ENCODE assay signal across 9 mouse cellular contexts in genomic region chr14:62940383-62941074, GRCm38 (mm10). TPM values are rescaled to one million over a fixed set of nuclear protein-coding genes. Genes with fewer than 3 reads are reported as not detected.
DNase-seq lines count a peak whose midpoint lies in the region; ATAC-seq lines count a peak whose summit lies in the region.
"Had no signal": no experiment of that assay in that cellular context is flagged by ENCODE, and none has a peak within 500 bp of the region (broad histone marks: within the 10 kb centered on the region; RNA-seq: fewer than 3 reads in every experiment).

No protein-coding gene starts in this region.

- no peaks in the 10 kb centered on the region for H3K4me1 ChIP-seq in intestine, embryonic 15.5 days (replicated peaks)
- H3K4me1 ChIP-seq: hindbrain, embryonic 15.5 days had no signal

- H3K27me3 ChIP-seq in intestine, embryonic 15.5 days (replicated peaks) = no peaks in the 10 kb centered on the region
- H3K27me3 ChIP-seq: hindbrain, embryonic 15.5 days had no signal

- no peak overlapping the region for H3K4me3 ChIP-seq in intestine, embryonic 15.5 days (replicated peaks)
- H3K4me3 ChIP-seq: hindbrain, embryonic 15.5 days had no signal

- WGBS in intestine, embryonic 15.5 days = 59% methylated on average over 14 of the region's 14 CpGs

- peak; percentile 82 for ATAC-seq in megakaryocyte-erythroid progenitor cell, adult 5-6 weeks (replicated peaks; ENCODE audit: low FRiP score, low TSS enrichment, poor library complexity, severe bottlenecking)
- ATAC-seq in cerebellum, adult (ENCODE audit: insufficient number of reproducible peaks, low FRiP score, low TSS enrichment) = no peak
- ATAC-seq in intestine, embryonic 15.5 days = no peak

- no peak overlapping the region; the same call in 1 of the 2 replicates for H3K27ac ChIP-seq in intestine, embryonic 15.5 days
- H3K27ac ChIP-seq: hindbrain, embryonic 15.5 days had no signal

- intact Hi-C loops in left cerebral cortex, postnatal 25 days (cut with DNase I) = no loop called here
- intact Hi-C loops in left cerebral cortex, postnatal 36 days (cut with DNase I) = no loop called here

- no peaks in the 10 kb centered on the region for H3K9me3 ChIP-seq in intestine, embryonic 15.5 days
- H3K9me3 ChIP-seq: hindbrain, embryonic 15.5 days had no signal

- H3K36me3 ChIP-seq in intestine, embryonic 15.5 days = no peaks in the 10 kb centered on the region; the same call in 1 of the 2 replicates

- no peak overlapping the region for H3K4me2 ChIP-seq in intestine, embryonic 15.5 days (replicated peaks)
- H3K4me2 ChIP-seq: hindbrain, embryonic 15.5 days had no signal

- peak; percentile 14 to 28 for DNase-seq in left cerebral cortex, postnatal 25 days (ENCODE audit: low spot score in 2 of 2)
- no peak for DNase-seq in left cerebral cortex, postnatal 36 days (ENCODE audit: low spot score in 2 of 2)
- DNase-seq in adrenal gland, postnatal 25 days = peak; percentile 77
- DNase-seq in induced T-regulatory cell, adult 2 months (ENCODE audit: low read depth) = peak; percentile 95
- peak; percentile 67 for DNase-seq in thymus, postnatal 4 days

- H3K9ac ChIP-seq in intestine, embryonic 15.5 days = no peak overlapping the region
- H3K9ac ChIP-seq: hindbrain, embryonic 15.5 days had no signal

RNA-seq across cellular contexts. Expression of gene Defb48, which starts 43.8 kb away (rescaled TPM):
- not detected for total RNA-seq in left cerebral cortex, postnatal 25 days (2021)
- not detected for total RNA-seq in left cerebral cortex, postnatal 36 days (2021)
- not detected in 2 replicates for total RNA-seq in adrenal gland, postnatal 25 days (2021)
- total RNA-seq in megakaryocyte-erythroid progenitor cell, adult 5-6 weeks (2014; fragmentation: Nextera tagmentation) = not detected in 2 replicates
- not detected in 2 replicates for total RNA-seq in megakaryocyte-erythroid progenitor cell, adult 5-6 weeks (2017)
- not detected in 2 replicates for polyA plus RNA-seq in intestine, embryonic 15.5 days (2015; fragmentation: Nextera tagmentation; extraction: Ambion mirVana)
- polyA plus RNA-seq: hindbrain, embryonic 15.5 days had no signal

RNA-seq across cellular contexts. Expression of gene Defb47, which starts 57.3 kb away (rescaled TPM):
- not detected for total RNA-seq in left cerebral cortex, postnatal 25 days (2021)
- total RNA-seq in left cerebral cortex, postnatal 36 days (2021) = not detected
- not detected in 2 replicates for total RNA-seq in adrenal gland, postnatal 25 days (2021)
- total RNA-seq in megakaryocyte-erythroid progenitor cell, adult 5-6 weeks (2014; fragmentation: Nextera tagmentation) = not detected in 2 replicates
- not detected in 2 replicates for total RNA-seq in megakaryocyte-erythroid progenitor cell, adult 5-6 weeks (2017)
- polyA plus RNA-seq in intestine, embryonic 15.5 days (2015; fragmentation: Nextera tagmentation; extraction: Ambion mirVana) = not detected in 2 replicates
- polyA plus RNA-seq: hindbrain, embryonic 15.5 days had no signal

Comparison
In these comparisons a context has a peak if more than half of its experiments do, and no peak if none do; other contexts are left out.
1. DNase-seq: peak in left cerebral cortex, postnatal 25 days (2 of 2), adrenal gland, postnatal 25 days (single experiment), induced T-regulatory cell, adult 2 months (single experiment) and thymus, postnatal 4 days (single experiment); none in left cerebral cortex, postnatal 36 days (0 of 2).